Mouse (Mus musculus) retina, embryonic 14.5 days (tissue): Measurements from ENCODE around the gene Bcl2.

ENCODE experiments used
- DNase-seq: peaks from one replicate; pipeline ENCODE4 v3.0.0-alpha.2; 2015; ENCODE audit warnings: low spot score

The Bcl2 gene

DNA sequence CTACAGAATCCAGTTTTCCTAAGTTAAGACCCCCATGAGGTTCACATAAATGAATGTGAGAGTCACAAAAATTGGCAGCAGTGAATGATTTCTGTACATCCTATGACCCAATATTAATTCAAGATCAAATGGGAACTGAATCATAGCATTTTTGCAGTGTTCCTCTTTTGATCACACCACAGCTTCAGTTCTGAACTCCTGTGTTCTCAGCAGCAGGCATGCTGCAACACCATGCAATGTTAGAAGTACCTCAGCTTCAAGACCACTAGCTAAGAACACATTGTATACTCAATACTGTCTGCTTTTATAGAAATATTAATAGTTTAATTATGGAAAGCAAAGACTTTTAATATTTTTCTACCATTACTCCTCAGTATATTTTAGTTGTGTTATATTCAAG lies 85.8 kb downstream of the Bcl2 start:
- DNase-seq = no peak

- DNase-seq = no peak
Measured at GRCm38 (mm10) chr1:106627241-106627640, 86.8 kb downstream of the Bcl2 start.

DNA sequence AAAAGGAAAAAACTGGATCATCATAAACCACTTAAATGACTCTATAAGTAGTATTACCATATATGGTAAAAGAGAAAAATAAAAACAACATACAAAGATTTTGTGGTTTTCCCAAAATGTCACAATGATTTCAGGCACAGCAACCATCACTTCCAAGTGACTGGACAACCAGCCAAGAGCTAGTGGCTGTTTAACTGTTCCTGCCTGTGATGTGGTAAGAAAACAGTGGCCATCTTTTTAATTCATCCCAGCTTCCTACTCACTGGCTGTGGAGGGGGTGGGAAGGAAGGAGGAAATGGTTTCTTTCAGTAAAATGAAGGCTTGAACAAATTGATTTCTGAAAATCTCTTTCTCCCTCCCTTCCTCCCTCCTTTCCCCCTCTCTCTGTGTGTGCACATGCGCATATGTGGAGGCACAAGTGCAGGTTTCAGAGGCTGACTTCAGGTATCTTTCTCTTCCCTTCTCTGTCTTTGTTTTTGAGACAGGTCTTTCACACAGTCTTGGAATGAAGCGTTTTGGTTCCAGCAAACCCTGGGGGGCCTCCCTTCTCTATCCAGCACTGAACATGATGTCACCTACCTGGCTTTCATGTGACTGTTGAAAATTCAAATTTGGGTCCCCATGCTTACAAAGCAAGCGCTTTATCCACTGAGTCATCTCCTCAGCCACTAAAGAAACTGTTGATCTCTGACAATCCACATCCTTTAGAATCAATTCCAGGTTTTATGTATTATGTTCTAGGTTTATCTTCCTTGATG lies 93.7 kb downstream of the Bcl2 start:
- no peak for DNase-seq

GRCm38 (mm10) chr1:106618814-106619213 lies 95.3 kb downstream of the Bcl2 start:
- no peak for DNase-seq

GRCm38 (mm10) chr1:106616955-106617354 lies 97.1 kb downstream of the Bcl2 start:
- DNase-seq = no peak

- no peak for DNase-seq
Measured at GRCm38 (mm10) chr1:106613371-106613770, 100.7 kb downstream of the Bcl2 start.

DNA sequence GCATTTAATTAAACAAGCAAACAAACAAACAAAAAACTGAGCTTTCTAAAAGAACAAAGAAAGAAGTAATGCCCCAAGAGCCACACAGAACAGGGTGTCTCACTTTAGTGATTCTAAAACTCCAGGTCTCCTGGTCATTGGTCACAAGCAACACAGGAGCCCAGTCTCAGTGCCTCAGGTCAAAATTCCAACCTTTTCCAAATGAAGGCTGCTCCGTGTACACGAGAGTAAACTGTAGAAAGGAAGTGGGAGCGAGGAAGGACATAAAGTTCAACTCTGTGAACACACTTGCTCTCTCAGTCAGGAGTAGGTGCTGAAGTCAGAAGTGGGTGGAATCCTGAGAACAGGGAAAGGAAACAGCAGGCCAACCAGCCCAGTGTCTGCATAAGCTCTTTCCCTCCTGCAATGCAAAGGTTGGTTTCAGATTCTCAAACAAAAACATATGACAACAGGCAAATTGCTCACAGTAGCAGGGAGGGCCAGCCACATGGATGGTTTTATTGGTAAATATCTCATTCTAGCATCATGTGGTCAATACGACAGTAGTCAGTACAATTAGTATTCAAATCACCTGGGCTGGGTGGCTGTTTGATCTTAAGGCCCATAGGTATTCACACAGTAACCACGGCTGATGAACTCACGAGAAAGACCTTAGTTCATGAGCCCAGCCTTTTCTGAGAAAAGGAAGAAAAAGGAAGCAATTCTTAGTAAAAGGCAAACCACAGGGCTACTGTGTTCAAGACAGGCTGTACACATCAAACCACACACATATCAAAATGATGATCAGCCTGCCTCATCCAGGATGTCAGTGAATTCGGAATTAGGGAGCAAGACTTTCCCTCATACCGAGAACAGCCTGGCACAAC lies 101.7 kb downstream of the Bcl2 start:
- no peak for DNase-seq

DNA sequence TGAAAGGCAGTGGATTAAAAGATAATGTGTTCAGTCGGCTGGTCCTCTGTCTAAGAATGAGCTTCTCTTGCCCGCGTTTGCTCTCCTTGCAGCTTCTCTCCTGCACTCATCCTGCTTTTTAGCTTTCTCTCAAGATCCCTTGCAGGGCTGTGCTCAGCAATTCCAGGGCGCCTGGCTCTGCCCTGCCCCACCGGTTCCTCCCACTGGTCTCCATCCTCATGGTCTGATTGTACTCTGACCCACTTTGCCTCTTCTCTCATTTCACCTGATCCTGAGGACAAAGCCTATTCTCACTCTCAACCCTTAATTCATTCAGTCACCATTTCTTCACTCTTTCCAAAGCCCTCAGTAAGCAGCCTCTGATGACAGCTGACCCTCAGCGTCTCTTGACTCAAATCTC lies 102.8 kb downstream of the Bcl2 start:
- DNase-seq = no peak

DNA sequence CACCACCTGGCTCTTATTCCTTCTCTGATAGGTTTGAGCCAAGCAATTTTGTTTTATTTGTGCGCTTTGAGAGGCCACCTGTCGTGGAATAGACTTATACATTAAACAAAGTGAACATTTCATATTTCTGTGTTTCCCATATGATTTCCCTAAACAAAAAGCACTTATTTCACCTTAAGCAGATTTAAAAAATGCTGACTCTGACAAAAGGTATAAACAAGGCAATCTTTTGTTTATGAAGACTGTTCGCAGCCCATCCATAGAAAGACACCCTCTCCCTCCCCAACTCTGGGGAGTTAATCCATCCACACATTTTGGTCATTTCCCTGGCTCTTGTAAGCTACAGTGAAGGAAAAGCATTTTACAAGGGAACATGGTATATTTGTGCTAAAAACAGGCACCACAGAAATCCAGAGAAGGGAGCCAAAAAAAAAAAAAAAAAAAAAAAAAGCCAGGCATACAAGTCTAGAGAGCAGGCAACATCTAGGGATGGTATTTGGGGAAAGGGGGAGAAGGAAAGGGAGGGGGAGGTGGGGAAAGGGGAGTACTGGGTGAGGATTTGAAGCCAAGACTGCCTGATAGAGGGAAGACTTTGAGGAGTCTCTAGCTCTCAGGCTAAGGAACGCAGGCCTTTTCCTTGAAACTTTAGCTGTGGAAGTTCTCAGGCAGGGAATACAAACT lies 105.8 kb downstream of the Bcl2 start:
- no peak for DNase-seq

GRCm38 (mm10) chr1:106606951-106607350 lies 107.1 kb downstream of the Bcl2 start:
- DNase-seq = no peak

GRCm38 (mm10) chr1:106603406-106603805 lies 110.7 kb downstream of the Bcl2 start:
- DNase-seq = no peak

DNA sequence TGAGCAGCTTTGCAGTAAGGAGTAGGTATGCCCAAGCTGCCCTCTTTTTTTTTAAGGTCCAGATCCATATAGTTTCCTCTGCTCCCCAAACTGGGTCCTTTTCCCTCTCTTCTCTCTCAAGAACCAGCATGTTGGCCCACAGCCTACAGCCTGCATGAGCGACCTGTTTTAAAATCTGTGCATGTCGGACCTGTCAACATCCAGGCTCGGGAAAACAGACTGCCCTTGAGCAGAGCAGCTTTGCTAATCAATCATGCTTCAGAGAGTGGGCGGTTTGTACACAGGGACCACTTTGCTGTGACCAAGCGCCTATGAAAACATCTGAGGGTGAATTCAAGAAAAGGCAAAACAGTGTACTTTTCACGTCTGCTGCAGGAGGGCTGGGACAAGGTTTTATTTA lies 111.1 kb downstream of the Bcl2 start:
- no peak for DNase-seq

DNA sequence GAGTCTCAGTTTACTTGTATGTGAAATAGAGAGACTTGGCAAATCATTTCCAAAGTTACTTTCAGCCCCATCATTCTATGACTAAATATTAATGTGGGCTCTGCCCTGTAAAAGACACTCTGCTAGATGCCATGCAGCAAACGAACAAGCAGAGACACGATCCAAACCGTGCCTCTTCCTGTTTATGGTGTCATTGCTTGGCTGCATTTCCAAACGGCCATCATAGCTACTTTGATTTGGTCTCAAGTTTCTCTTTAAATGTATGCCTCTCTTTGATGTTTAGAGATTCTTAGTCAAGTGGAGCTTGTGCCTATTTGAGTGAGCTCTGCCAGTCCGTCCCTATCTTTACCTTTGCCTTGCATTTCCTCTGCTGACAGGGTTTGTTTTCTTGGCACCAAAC lies 111.5 kb downstream of the Bcl2 start:
- no peak for DNase-seq

DNA sequence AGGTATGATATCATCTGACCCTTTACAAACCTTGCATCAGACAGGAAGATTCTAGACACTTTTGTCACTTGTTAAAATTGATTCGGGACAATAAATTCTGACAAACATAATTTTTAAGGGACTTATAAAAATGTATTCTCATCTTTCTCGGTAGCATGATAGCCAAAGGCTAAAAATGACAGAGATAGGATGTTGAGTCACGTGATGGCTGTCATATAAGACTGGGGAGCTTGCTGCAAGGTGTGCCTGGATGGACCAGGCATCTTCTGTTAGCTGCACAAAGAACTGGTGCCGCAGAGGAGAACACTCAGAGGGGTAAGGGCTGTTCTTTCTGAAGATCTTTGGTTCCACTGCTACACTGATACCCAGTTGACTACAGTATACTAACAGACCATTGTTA lies 112.8 kb downstream of the Bcl2 start:
- DNase-seq = no peak

DNA sequence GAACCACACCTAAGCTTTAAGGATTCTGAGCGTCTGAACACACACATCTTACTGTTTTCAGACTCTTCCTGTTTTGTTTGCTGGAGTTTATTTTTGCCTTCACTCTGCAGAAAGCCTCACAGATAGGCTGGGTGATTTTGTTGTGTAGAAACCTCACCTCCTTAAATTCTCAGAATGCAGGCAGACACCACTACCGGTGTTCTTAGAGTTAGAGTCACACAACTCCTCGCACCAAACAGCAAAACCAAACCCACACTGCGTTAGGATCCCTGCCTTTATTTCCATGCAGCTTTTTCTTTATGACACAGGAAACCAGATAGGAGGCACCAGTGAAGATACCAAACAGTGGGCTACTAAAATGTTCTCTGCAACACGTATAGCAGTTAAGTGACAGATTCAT lies 113.2 kb downstream of the Bcl2 start:
- DNase-seq = no peak

DNA sequence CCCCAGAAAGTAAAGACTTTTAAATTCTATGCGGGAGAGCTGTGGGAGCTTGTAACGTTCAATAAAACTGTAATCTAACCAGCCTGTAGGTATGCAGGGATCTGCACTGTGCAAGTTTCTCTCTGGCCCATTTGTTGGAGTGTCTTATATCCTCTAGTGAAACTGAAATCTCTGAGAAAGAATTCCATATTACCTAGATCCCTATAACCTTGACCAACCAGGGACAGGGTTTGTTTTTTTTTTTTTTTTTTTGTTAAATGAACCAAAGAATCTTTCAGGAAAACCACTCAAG lies 115.8 kb downstream of the Bcl2 start:
- DNase-seq = no peak

DNA sequence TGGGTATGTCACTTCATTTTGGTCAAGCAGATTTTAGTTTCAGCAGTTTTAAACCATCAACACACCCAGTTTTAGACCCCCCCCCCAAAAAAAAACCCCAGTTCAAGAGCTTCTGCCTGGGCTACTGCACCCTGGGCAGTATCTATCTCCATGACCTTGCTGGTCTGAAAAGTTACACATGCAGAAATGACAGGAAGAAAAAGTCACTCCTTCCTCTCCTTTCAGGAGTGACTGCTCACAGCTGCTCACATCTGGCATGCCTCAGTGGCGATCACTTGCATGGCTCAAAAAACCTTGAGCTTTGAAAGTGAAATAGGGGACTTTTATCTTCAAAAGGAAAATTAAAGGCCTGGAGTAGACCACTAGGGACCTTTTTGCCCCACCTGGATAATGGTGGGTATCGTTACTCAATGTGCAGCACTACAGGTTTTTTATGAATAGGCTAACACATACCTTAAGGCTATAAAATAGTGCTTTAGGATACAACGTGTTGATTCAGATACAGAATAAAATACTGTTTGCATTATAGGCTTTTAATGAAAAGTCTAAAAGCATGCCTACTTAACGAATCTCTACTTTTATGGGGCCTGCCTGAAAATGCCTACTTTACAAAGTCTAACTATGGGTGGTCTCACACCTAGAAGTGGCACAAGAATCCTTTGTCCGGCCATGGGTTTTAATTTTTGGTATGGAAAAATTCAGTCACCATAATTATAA lies 116.3 kb downstream of the Bcl2 start:
- DNase-seq = no peak

DNA sequence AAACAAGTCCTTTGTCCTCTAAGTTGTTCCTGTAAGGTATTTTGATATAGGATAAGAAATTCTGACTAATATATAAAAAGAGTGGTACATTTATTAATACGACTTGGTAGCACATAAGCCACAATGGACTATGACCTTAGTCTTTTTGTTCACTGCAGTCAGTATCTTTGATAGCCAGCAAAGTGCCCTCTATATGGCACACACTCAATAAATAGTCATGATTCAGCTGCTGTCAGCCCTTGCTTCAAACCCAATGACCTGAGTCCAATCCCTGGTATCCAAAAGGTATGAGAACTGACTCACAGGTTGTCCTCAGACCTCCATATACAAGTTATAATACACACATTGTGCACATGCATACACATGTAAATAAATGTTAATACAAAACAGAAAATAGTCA lies 117.7 kb downstream of the Bcl2 start:
- no peak for DNase-seq

DNA sequence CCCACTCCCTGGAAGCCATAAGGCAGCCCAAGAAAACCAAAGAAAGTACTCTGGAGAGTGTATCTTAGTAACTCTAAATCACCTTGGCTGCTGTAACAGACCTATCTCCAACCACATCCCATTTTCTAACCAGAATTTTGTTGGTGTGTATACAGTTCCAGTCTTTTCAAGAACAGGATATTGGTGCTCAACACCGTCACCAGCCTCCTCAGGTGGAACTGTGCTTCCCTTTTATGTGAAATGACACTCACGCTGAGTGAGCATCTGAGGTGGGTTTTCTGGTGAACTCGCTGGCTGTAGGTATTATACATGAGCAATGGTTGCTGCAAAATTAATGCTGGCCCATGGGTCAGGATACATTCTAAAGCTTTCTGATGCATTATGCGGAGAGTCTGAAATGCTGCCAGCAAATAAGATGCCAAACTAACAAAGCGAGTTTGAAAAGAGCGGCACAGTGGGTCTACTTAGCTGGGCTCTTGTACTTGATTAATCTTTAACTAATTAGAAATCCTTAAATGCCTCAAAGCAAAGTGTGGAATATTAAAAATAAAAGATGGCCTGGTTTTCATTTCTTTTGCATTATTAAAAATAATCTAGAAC lies 118.7 kb downstream of the Bcl2 start:
- no peak for DNase-seq

- no peak for DNase-seq
Measured at GRCm38 (mm10) chr1:106591180-106591774, 122.8 kb downstream of the Bcl2 start.

DNA sequence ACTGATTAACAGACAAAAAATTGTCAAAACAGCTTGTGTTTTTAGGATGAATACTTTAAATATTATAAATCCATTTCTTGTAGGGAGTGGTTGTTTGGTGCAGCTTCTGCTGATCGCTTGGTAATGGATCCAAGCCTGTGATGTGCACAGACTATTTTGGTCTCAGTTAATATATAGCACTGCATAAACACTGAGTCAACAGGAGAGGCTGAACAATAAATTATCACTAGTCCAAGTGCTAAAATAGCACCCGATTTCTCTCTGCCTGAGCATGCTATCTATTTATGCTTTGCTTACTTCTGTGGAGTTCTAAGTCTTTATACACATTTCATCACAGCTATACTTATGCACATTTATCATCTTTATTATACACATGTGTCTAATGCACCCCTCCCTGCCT lies 124.9 kb downstream of the Bcl2 start:
- DNase-seq = no peak
